Mouse (Mus musculus): ENCODE data around the gene Sgms1.
A peak's percentile ranks its signal among the peaks of the same experiment; 100 is the strongest.

The Sgms1 gene

GRCm38 (mm10) chr19:32356166-32356565, 33.3 kb downstream of the Sgms1 start:
- no peak for DNase-seq (ENCODE audit: low read depth)

GRCm38 (mm10) chr19:32353447-32353846, 36.1 kb downstream of the Sgms1 start:
- no peak for DNase-seq (ENCODE audit: low read depth)

GRCm38 (mm10) chr19:32348955-32349654, 40.4 kb downstream of the Sgms1 start:
- DNase-seq (ENCODE audit: low read depth) = no peak

GRCm38 (mm10) chr19:32347491-32347890, 42.0 kb downstream of the Sgms1 start:
- DNase-seq (ENCODE audit: low read depth) = no peak

- DNase-seq (ENCODE audit: low read depth) = no peak
Observed at GRCm38 (mm10) chr19:32346624-32347341, 42.7 kb downstream of the Sgms1 start.

GRCm38 (mm10) chr19:32346176-32346575, 43.3 kb downstream of the Sgms1 start:
- DNase-seq (ENCODE audit: low read depth) = no peak

GRCm38 (mm10) chr19:32345181-32345745, 44.3 kb downstream of the Sgms1 start:
- DNase-seq (ENCODE audit: low read depth) = peak; percentile 69

GRCm38 (mm10) chr19:32344738-32345121, 44.8 kb downstream of the Sgms1 start:
- peak; percentile 77 for DNase-seq (ENCODE audit: low read depth)

- no peak for DNase-seq (ENCODE audit: low read depth)
Observed at GRCm38 (mm10) chr19:32343937-32344737, 45.4 kb downstream of the Sgms1 start.

- no peak for DNase-seq (ENCODE audit: low read depth)
Observed at GRCm38 (mm10) chr19:32342436-32342835, 47.1 kb downstream of the Sgms1 start.

- DNase-seq (ENCODE audit: low read depth) = no peak
Observed at GRCm38 (mm10) chr19:32341091-32341490, 48.4 kb downstream of the Sgms1 start.

- DNase-seq (ENCODE audit: low read depth) = no peak
Observed at GRCm38 (mm10) chr19:32340168-32340567, 49.3 kb downstream of the Sgms1 start.

- DNase-seq (ENCODE audit: low read depth) = peak; percentile 54
Observed at GRCm38 (mm10) chr19:32337708-32338107, 51.8 kb downstream of the Sgms1 start.

GRCm38 (mm10) chr19:32334751-32335150, 54.8 kb downstream of the Sgms1 start:
- DNase-seq (ENCODE audit: low read depth) = no peak

- DNase-seq (ENCODE audit: low read depth) = no peak
Observed at GRCm38 (mm10) chr19:32333544-32333943, 56.0 kb downstream of the Sgms1 start.

- DNase-seq (ENCODE audit: low read depth) = no peak
Observed at GRCm38 (mm10) chr19:32332779-32333460, 56.6 kb downstream of the Sgms1 start.

- DNase-seq (ENCODE audit: low read depth) = peak; percentile 62
Observed at GRCm38 (mm10) chr19:32330231-32330630, 59.3 kb downstream of the Sgms1 start.

GRCm38 (mm10) chr19:32329511-32329910, 60.0 kb downstream of the Sgms1 start:
- no peak for DNase-seq (ENCODE audit: low read depth)

- DNase-seq (ENCODE audit: low read depth) = peak; percentile 57
Observed at GRCm38 (mm10) chr19:32328089-32328828, 61.3 kb downstream of the Sgms1 start.

- no peak for DNase-seq (ENCODE audit: low read depth)
Observed at GRCm38 (mm10) chr19:32326621-32327021, 62.9 kb downstream of the Sgms1 start.

GRCm38 (mm10) chr19:32326156-32326555, 63.4 kb downstream of the Sgms1 start:
- DNase-seq (ENCODE audit: low read depth) = no peak
